Mouse (Mus musculus): ENCODE measurements at regions not wholly inside any gene's neighbourhood (a gene's known extent, or its start where the extent isn't known, plus 50 kb on each side); places are given as distances from the start of the nearest gene placed in this dataset.

GRCm38 (mm10) chr19:56135306-56135928 is 151.5 kb upstream of the Habp2 start:
- H3K4me2 ChIP-seq (replicated peaks), result no peak overlapping the region
- no peak overlapping the region for H3K4me3 ChIP-seq (replicated peaks)
- H3K4me1 ChIP-seq, result peaks cover 28% of the 10 kb centered on the region
- 73% methylated on average over 7 of the region's 7 CpGs for WGBS
- no peaks in the 10 kb centered on the region for H3K36me3 ChIP-seq
- no peak overlapping the region for H3K9ac ChIP-seq
- no peak for ATAC-seq (ENCODE audit: insufficient number of reproducible peaks, low FRiP score, low TSS enrichment, low read depth)
- peaks cover 8% of the 10 kb centered on the region for H3K27me3 ChIP-seq
- H3K27ac ChIP-seq (replicated peaks), result no peak overlapping the region
- H3K9me3 ChIP-seq (replicated peaks), result no peaks in the 10 kb centered on the region

GRCm38 (mm10) chr19:56140540-56140939 is 146.4 kb upstream of the Habp2 start:
- WGBS, result 88% methylated on average over 2 of the region's 2 CpGs

GRCm38 (mm10) chr19:56144221-56144620 is 142.7 kb upstream of the Habp2 start:
- H3K4me2 ChIP-seq (replicated peaks), result no peak overlapping the region
- no peak for ATAC-seq (ENCODE audit: insufficient number of reproducible peaks, low FRiP score, low TSS enrichment, low read depth)
- no peak overlapping the region for H3K9ac ChIP-seq
- 0 out of 2 replicates have a peak, but pooled peaks cover 5% of the 10 kb centered on the region for H3K9me3 ChIP-seq (replicated peaks)
- 80% methylated on average over 5 of the region's 5 CpGs for WGBS
- H3K36me3 ChIP-seq, result no peaks in the 10 kb centered on the region
- H3K27me3 ChIP-seq, result no peaks in the 10 kb centered on the region
- H3K4me3 ChIP-seq (replicated peaks), result no peak overlapping the region
- no peaks in the 10 kb centered on the region for H3K4me1 ChIP-seq
- H3K27ac ChIP-seq (replicated peaks), result no peak overlapping the region

More at GRCm38 (mm10) chr19:56140540-56140939, 146.4 kb upstream of the Habp2 start:
- H3K27ac ChIP-seq (replicated peaks), result no peak overlapping the region
- H3K9me3 ChIP-seq (replicated peaks), result 0 out of 2 replicates have a peak, but pooled peaks cover 5% of the 10 kb centered on the region
- H3K9ac ChIP-seq, result no peak overlapping the region
- H3K27me3 ChIP-seq, result peaks cover 3% of the 10 kb centered on the region
- H3K4me1 ChIP-seq, result no peaks in the 10 kb centered on the region
- no peaks in the 10 kb centered on the region for H3K36me3 ChIP-seq
- H3K4me2 ChIP-seq (replicated peaks), result no peak overlapping the region
- no peak for ATAC-seq (ENCODE audit: insufficient number of reproducible peaks, low FRiP score, low TSS enrichment, low read depth)
- no peak overlapping the region for H3K4me3 ChIP-seq (replicated peaks)

GRCm38 (mm10) chr19:56157120-56157519 is 129.8 kb upstream of the Habp2 start:
- ATAC-seq (ENCODE audit: insufficient number of reproducible peaks, low FRiP score, low TSS enrichment, low read depth), result no peak
- WGBS, result 39% methylated on average over 6 of the region's 6 CpGs
- no peak overlapping the region for H3K4me2 ChIP-seq (replicated peaks)

GRCm38 (mm10) chr19:56162156-56162555 is 124.8 kb upstream of the Habp2 start:
- peak; percentile 47; the same call in 1 of the 2 replicates for ATAC-seq (ENCODE audit: insufficient number of reproducible peaks, low FRiP score, low TSS enrichment, low read depth)
- 66% methylated on average over 3 of the region's 3 CpGs for WGBS
- H3K9ac ChIP-seq, result no peak overlapping the region
- no peaks in the 10 kb centered on the region for H3K27me3 ChIP-seq
- H3K4me3 ChIP-seq (replicated peaks), result no peak overlapping the region
- no peak overlapping the region for H3K4me2 ChIP-seq (replicated peaks)
- H3K36me3 ChIP-seq, result no peaks in the 10 kb centered on the region
- no peaks in the 10 kb centered on the region for H3K9me3 ChIP-seq (replicated peaks)
- no peaks in the 10 kb centered on the region for H3K4me1 ChIP-seq
- no peak overlapping the region for H3K27ac ChIP-seq (replicated peaks)

More at GRCm38 (mm10) chr19:56157120-56157519, 129.8 kb upstream of the Habp2 start:
- Histone ChIP-seq H3K27me3 (no peaks in the 10 kb centered on the region), H3K36me3 (no peaks in the 10 kb centered on the region), H3K9me3 (replicated peaks) (no peaks in the 10 kb centered on the region), H3K27ac (replicated peaks) (no peak overlapping the region), H3K9ac (no peak overlapping the region), H3K4me3 (replicated peaks) (no peak overlapping the region), H3K4me1 (no peaks in the 10 kb centered on the region)

GRCm38 (mm10) chr19:56169133-56169997 is 117.6 kb upstream of the Habp2 start:
- WGBS, result 35% methylated on average over 5 of the region's 5 CpGs
- no peaks in the 10 kb centered on the region for H3K9me3 ChIP-seq (replicated peaks)
- ATAC-seq (ENCODE audit: insufficient number of reproducible peaks, low FRiP score, low TSS enrichment, low read depth), result peak; percentile 73
- H3K4me1 ChIP-seq, result peaks cover 20% of the 10 kb centered on the region
- H3K36me3 ChIP-seq, result no peaks in the 10 kb centered on the region
- H3K9ac ChIP-seq, result no peak overlapping the region
- 0 out of 2 replicates have a peak, but pooled peaks cover 3% of the 10 kb centered on the region for H3K27me3 ChIP-seq
- no peak overlapping the region for H3K4me3 ChIP-seq (replicated peaks)
- H3K4me2 ChIP-seq (replicated peaks), result no peak overlapping the region
- peak overlapping the region; percentile 69 for H3K27ac ChIP-seq (replicated peaks)

GRCm38 (mm10) chr19:56169998-56170274 is 117.0 kb upstream of the Habp2 start:
- H3K27ac ChIP-seq (replicated peaks), result peak overlapping the region; percentile 68
- no peak overlapping the region for H3K4me3 ChIP-seq (replicated peaks)
- ATAC-seq (ENCODE audit: insufficient number of reproducible peaks, low FRiP score, low TSS enrichment, low read depth), result no peak
- no peak overlapping the region for H3K9ac ChIP-seq
- no peak overlapping the region for H3K4me2 ChIP-seq (replicated peaks)
- no peaks in the 10 kb centered on the region for H3K9me3 ChIP-seq (replicated peaks)
- 0 out of 2 replicates have a peak, but pooled peaks cover 3% of the 10 kb centered on the region for H3K27me3 ChIP-seq
- 56% methylated on average over 4 of the region's 4 CpGs for WGBS
- no peaks in the 10 kb centered on the region for H3K36me3 ChIP-seq
- peaks cover 25% of the 10 kb centered on the region for H3K4me1 ChIP-seq

- no peak overlapping the region for H3K27ac ChIP-seq (replicated peaks)
- no peaks in the 10 kb centered on the region for H3K36me3 ChIP-seq
- no peak for ATAC-seq (ENCODE audit: insufficient number of reproducible peaks, low FRiP score, low TSS enrichment, low read depth)
- H3K27me3 ChIP-seq, result 0 out of 2 replicates have a peak, but pooled peaks cover 3% of the 10 kb centered on the region
- H3K4me2 ChIP-seq (replicated peaks), result no peak overlapping the region
- H3K9me3 ChIP-seq (replicated peaks), result no peaks in the 10 kb centered on the region
- H3K9ac ChIP-seq, result no peak overlapping the region
- peaks cover 47% of the 10 kb centered on the region for H3K4me1 ChIP-seq
- 56% methylated on average over 5 of the region's 5 CpGs for WGBS
- no peak overlapping the region for H3K4me3 ChIP-seq (replicated peaks)
Observed at GRCm38 (mm10) chr19:56172454-56172853, 114.5 kb upstream of the Habp2 start.

- 64% methylated on average over 8 of the region's 8 CpGs for WGBS
Observed at GRCm38 (mm10) chr19:56176059-56176458, 110.9 kb upstream of the Habp2 start.

GRCm38 (mm10) chr19:56177231-56177745 is 109.6 kb upstream of the Habp2 start:
- Histone ChIP-seq H3K4me3 (replicated peaks) (no peak overlapping the region), H3K27ac (replicated peaks) (peak overlapping the region; percentile 84), H3K4me1 (peaks cover 42% of the 10 kb centered on the region), H3K9me3 (replicated peaks) (no peaks in the 10 kb centered on the region), H3K9ac (no peak overlapping the region), H3K36me3 (no peaks in the 10 kb centered on the region), H3K27me3 (0 out of 2 replicates have a peak, but pooled peaks cover 3% of the 10 kb centered on the region), H3K4me2 (replicated peaks) (peak overlapping the region; percentile 21; the same call in 1 of the 2 replicates)
- peak; percentile 88 for ATAC-seq (ENCODE audit: insufficient number of reproducible peaks, low FRiP score, low TSS enrichment, low read depth)
- 9% methylated on average over 12 of the region's 12 CpGs for WGBS

More at GRCm38 (mm10) chr19:56176059-56176458, 110.9 kb upstream of the Habp2 start:
- Histone ChIP-seq H3K4me1 (peaks cover 42% of the 10 kb centered on the region), H3K9ac (no peak overlapping the region), H3K4me2 (replicated peaks) (no peak overlapping the region), H3K27ac (replicated peaks) (peak overlapping the region; percentile 84), H3K27me3 (0 out of 2 replicates have a peak, but pooled peaks cover 3% of the 10 kb centered on the region), H3K9me3 (replicated peaks) (no peaks in the 10 kb centered on the region), H3K36me3 (no peaks in the 10 kb centered on the region), H3K4me3 (replicated peaks) (no peak overlapping the region)
- ATAC-seq (ENCODE audit: insufficient number of reproducible peaks, low FRiP score, low TSS enrichment, low read depth), result no peak

- H3K27me3 ChIP-seq, result no peaks in the 10 kb centered on the region
Observed at GRCm38 (mm10) chr19:56185756-56186155, 101.2 kb upstream of the Habp2 start.

More at GRCm38 (mm10) chr19:56185756-56186155, 101.2 kb upstream of the Habp2 start:
- H3K36me3 ChIP-seq, result no peaks in the 10 kb centered on the region
- no peak overlapping the region for H3K4me3 ChIP-seq (replicated peaks)
- 0 out of 2 replicates have a peak, but pooled peaks cover 8% of the 10 kb centered on the region for H3K9me3 ChIP-seq (replicated peaks)
- H3K4me1 ChIP-seq, result no peaks in the 10 kb centered on the region
- no peak overlapping the region for H3K27ac ChIP-seq (replicated peaks)
- ATAC-seq (ENCODE audit: insufficient number of reproducible peaks, low FRiP score, low TSS enrichment, low read depth), result no peak
- no peak overlapping the region for H3K4me2 ChIP-seq (replicated peaks)
- H3K9ac ChIP-seq, result no peak overlapping the region
- WGBS, result 38% methylated on average over 5 of the region's 5 CpGs
